Mouse (Mus musculus) neural tube, embryonic 15.5 days (tissue): ENCODE results near the gene Phc1. TPM values are rescaled to one million over a fixed set of nuclear protein-coding genes. Genes with fewer than 3 reads are reported as not detected.

Source experiments
- ATAC-seq: fragments of 200-750 bp; cut with Nextera tagmentation; 2 replicates; pipeline ENCODE4 v1.8.0; 2017; ENCODE audit warnings: mild to moderate bottlenecking, moderate TSS enrichment, moderate library complexity; ENCODE audit not compliant: low FRiP score
- H3K27ac ChIP-seq: fragments of 300-500 bp; sonication (generic); replicated peaks from 2 replicates; pipeline ENCODE4 v1.5.1; 2015; ENCODE audit warnings: mild to moderate bottlenecking, inconsistent platforms
- H3K27me3 ChIP-seq: fragments of 300-500 bp; sonication (generic); replicated peaks from 2 replicates; pipeline ENCODE4 v1.6.1; 2015; ENCODE audit warnings: inconsistent platforms
- H3K36me3 ChIP-seq: fragments of 300-500 bp; sonication (generic); 2 replicates; pipeline ENCODE4 v1.6.1; 2015; ENCODE audit warnings: inconsistent platforms
- H3K4me1 ChIP-seq: fragments of 300-500 bp; sonication (generic); 2 replicates; pipeline ENCODE4 v1.6.1; 2015; ENCODE audit warnings: inconsistent platforms
- H3K4me2 ChIP-seq: fragments of 300-500 bp; sonication (generic); 2 replicates; pipeline ENCODE4 v1.6.1; 2015; ENCODE audit warnings: inconsistent platforms, mild to moderate bottlenecking, moderate library complexity
- H3K4me3 ChIP-seq: fragments of 300-500 bp; sonication (generic); replicated peaks from 2 replicates; pipeline ENCODE4 v1.5.1; 2015; ENCODE audit warnings: mild to moderate bottlenecking, inconsistent platforms
- H3K9ac ChIP-seq: fragments of 300-500 bp; sonication (generic); replicated peaks from 2 replicates; pipeline ENCODE4 v1.6.1; 2015; ENCODE audit warnings: mild to moderate bottlenecking, inconsistent platforms
- H3K9me3 ChIP-seq: fragments of 300-500 bp; sonication (generic); replicated peaks from 2 replicates; pipeline ENCODE4 v1.6.1; 2016; ENCODE audit warnings: inconsistent platforms
- WGBS: fragments of 180-500 bp; shearing (Covaris S2); methylation state at CpG from one replicate; pipeline ENCODE4 v1.1.7; 2015; ENCODE audit warnings: mixed read lengths; 5-methylcytosine and 5-hydroxymethylcytosine counted together
- polyA plus RNA-seq: library from polyadenylated mRNA; unstranded; fragments of >200 nt; fragmentation: Nextera tagmentation; extraction: Ambion mirVana; gene quantifications from 2 replicates; pipeline ENCODE4 v1.2.1, GENCODE M21; 2015

Phc1 gene
- polyA plus RNA-seq, 1 experiment from 2014 or later = 25.3 TPM

DNA sequence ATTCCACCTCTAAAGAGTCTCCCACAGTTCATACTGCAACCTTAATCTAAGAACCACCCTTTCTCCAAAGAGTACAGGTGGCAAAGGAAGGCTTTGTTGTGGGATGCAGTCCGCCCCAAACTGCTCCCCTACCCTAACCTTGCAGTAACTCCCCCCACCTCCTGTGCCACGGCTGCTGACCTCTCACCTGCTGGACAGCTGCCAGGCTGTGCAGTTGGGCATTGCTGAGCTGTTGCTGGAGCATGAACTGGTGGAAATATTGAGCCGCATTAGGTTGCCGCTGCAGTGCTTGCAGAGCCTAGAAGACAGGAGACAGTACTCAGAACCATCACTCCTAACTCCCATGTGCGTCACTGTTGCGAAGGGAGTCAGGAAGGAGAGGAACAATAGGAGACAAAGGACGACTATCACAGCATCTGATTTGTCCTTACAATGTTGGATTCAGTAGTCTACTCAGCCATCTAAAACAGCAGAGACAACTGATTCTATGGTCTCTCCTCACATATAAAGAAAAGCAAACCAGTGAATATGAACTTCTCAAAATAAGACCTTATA, 5.5 kb downstream of the Phc1 start:
- Histone ChIP-seq H3K36me3 (peaks cover 51% of the 10 kb centered on the region), H3K9ac (no peak overlapping the region), H3K27me3 (no peaks in the 10 kb centered on the region), H3K4me2 (no peak overlapping the region), H3K27ac (no peak overlapping the region), H3K9me3 (no peaks in the 10 kb centered on the region), H3K4me1 (peaks cover 18% of the 10 kb centered on the region), H3K4me3 (no peak overlapping the region)
- WGBS = 81% methylated on average over 7 of the region's 7 CpGs
- ATAC-seq = no peak

DNA sequence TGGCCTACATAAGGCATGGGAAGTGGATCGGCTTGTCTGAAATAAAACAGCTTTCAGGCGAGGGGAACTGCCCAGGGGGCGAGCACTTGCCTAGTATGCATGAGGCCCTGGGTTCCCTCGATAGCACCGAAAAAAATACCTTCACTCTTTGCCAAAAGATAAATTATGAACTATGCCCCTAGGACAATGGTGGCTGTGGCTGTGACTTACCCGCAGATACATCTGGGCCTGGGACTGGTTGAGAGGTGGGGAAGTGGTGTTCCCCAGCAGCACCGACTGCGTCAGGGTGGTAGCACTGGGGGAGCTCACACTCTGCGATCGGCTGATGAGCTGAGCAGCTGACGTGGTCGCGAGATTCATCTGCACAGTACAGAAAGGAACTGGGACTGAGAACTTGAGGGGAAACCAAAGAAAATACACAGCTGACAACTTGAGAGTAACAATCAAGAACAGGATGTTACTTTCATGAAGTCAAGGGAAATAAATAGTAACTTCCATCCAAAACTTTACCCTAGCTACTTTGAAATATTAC, 7.2 kb downstream of the Phc1 start:
- H3K9me3 ChIP-seq = no peaks in the 10 kb centered on the region
- no peak overlapping the region for H3K27ac ChIP-seq
- peaks cover 10% of the 10 kb centered on the region for H3K4me1 ChIP-seq
- 91% methylated on average over 13 of the region's 13 CpGs for WGBS
- H3K4me2 ChIP-seq = no peak overlapping the region
- H3K4me3 ChIP-seq = no peak overlapping the region
- no peaks in the 10 kb centered on the region for H3K27me3 ChIP-seq
- no peak for ATAC-seq
- peaks cover 58% of the 10 kb centered on the region for H3K36me3 ChIP-seq
- no peak overlapping the region for H3K9ac ChIP-seq

DNA sequence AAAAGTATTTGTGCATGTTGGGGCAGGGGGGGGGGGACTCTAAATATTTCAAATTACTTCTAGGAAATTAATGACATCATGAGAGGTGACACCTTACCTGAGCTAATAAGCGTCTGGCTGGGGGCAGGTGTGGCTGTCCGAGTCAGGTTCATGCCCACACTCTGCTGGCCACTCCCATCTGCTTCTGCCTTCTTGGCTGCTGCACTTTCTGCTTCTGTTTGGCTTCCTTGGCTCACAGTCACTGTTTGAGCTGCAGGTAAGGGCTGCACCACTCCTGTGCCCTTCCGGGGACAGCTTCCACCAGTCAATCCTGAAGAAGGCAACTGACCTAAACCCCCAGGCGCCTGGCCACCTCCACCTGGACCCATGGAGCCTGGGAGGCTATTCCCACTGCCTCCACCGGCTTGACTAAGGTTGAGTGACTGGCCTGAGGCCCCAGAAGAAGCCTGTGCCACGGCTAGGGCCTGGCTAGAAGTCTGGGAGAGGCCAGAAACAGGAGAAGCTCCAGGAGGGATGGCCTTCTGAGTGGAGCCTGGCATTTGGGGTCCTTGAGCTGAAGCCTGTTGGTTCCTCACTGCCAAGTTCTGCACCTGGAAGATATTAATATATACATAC, 14.9 kb downstream of the Phc1 start:
- H3K4me3 ChIP-seq = no peak overlapping the region
- ATAC-seq = no peak
- no peak overlapping the region for H3K4me2 ChIP-seq
- H3K27ac ChIP-seq = no peak overlapping the region
- no peak overlapping the region for H3K9ac ChIP-seq
- no peaks in the 10 kb centered on the region for H3K27me3 ChIP-seq
- 93% methylated on average over 6 of the region's 6 CpGs for WGBS
- no peaks in the 10 kb centered on the region for H3K9me3 ChIP-seq
- peaks cover 57% of the 10 kb centered on the region for H3K36me3 ChIP-seq
- H3K4me1 ChIP-seq = no peaks in the 10 kb centered on the region

DNA sequence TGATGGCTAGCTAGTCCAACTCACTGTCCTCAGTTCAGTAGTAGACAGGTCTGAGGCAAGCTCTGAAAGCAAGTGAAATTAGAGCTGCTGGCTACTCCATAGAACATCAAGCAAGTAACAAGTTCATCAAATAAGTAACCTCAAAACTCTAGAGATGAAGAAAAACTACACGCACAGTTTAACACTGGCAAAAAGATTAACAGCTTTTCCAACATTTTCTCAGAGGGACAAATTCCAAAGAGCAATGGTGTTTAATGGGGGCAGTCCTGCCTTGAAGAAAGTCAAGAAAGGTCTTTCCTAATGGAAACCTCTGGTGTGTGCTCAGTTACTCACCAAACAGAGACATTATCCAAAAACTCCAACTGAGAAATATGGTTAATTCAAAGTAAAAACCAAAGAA, 21.6 kb downstream of the Phc1 start:
- H3K36me3 ChIP-seq = peaks cover 93% of the 10 kb centered on the region
- ATAC-seq = no peak
- H3K27ac ChIP-seq = no peak overlapping the region
- H3K4me1 ChIP-seq = no peaks in the 10 kb centered on the region
- no peak overlapping the region for H3K4me2 ChIP-seq
- 95% methylated on average over 1 of the region's 1 CpGs for WGBS
- H3K4me3 ChIP-seq = no peak overlapping the region
- H3K9ac ChIP-seq = no peak overlapping the region
- no peaks in the 10 kb centered on the region for H3K9me3 ChIP-seq
- no peaks in the 10 kb centered on the region for H3K27me3 ChIP-seq

DNA sequence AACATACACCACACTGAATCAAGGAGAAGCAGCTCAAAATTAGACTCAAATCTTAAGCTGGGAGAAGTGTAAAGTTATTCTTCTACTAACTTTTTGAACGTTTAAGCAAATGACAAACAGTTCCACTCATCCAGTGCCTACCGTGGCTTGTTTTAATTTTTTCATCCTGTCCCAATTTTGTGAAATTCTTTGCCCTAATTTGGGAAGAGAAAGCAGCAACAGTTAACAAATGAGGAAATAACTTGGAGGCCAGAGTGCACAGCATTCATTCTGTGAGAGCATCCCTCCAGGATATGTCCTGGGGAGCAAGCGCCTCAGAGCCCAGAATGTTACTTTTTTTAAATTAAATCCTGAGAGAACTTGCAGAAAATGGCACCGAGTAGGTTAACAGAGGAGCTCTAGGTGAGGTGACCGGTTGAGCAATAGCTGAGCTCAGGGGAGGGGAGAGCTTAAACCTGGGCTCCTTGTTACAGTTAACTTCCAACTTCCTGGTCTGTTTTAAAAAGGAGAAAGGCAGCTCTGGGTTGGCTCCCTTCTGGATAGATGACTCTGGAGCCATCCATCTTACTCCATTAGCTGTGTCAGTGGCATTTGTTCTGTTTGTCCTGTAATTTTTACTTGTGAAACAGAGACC, 30.1 kb downstream of the Phc1 start:
- H3K36me3 ChIP-seq = peaks cover 32% of the 10 kb centered on the region
- no peak for ATAC-seq
- H3K9me3 ChIP-seq = no peaks in the 10 kb centered on the region
- no peak overlapping the region for H3K27ac ChIP-seq
- H3K4me2 ChIP-seq = peak overlapping the region; percentile 84
- no peaks in the 10 kb centered on the region for H3K27me3 ChIP-seq
- peaks cover 23% of the 10 kb centered on the region for H3K4me1 ChIP-seq
- H3K4me3 ChIP-seq = peak overlapping the region; percentile 94; the same call in 1 of the 2 replicates
- peak overlapping the region; percentile 87 for H3K9ac ChIP-seq
- 86% methylated on average over 5 of the region's 5 CpGs for WGBS

DNA sequence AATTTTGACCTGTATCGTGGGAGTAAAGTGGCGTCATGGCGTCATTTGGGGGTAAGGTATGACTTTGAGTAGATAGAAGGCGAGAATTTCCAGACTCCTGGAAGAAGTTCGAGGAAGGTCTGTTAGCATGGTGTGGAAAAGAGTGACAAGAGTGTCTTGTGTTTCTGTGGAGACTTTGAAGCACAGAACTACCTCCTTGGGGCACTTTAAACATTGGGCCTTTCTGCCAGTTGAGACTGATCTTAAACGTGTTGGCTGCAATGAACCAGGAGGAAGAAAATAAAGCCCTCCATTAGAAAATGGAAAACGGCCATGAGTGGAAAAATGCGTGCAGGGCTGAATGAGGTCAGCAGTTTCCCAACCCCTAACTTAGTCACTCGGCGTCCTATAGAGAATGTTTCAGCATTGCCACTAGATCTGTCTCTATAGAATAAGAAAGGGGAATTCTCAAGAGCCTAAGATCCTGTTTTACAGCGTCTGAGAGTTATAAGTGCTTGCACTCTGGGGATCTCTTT, 30.9 kb downstream of the Phc1 start:
- ATAC-seq = no peak
- WGBS = 10% methylated on average over 11 of the region's 11 CpGs

DNA sequence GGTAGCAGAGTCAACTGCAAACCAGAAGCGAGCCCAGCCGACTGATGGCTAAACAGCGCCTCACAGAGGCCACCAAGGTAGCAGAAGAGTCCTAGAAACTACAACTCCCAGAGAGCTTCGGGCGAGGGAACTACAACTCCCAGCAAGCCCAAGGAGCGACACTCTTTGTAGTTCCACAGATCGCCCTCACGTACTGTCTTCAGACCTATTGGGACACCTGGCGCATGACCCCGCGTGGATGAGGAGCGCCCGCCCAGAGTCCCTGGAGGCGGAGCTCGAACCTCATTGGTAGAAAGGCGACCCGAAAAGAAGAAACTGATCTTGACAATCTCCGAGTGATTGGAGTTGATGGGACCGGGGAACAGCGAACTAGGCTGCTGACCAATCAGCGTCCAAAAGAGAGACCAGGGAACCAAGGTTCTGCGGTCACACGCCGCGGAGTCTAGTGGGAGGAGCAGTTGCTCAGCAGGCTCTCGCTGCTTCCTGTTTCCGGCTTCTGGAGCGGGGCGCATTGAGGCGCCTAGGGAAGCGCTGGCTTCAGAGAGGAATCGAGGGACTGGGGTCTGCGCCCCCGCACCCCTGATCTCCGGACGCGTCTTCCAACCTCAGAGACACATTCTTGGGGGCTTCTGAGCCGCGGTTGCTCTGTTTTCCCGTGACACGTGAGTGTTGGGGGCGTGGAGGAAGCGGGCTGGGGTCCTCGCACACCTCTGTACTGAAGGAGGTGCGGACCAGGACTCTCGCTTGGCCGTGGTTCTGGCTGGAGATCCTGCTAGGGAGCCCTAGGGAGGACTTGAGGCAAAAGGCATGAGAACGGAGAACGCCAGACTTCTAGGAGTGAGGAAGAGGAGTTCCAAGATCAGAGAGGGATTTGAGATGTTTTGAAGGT, 31.6 kb downstream of the Phc1 start, which contains the start of gene M6pr:
M6pr (plus strand) TSS at position 216 of the 889 bp plus-strand sequence.
- peaks cover 17% of the 10 kb centered on the region for H3K36me3 ChIP-seq
- no peaks in the 10 kb centered on the region for H3K9me3 ChIP-seq
- H3K27me3 ChIP-seq = no peaks in the 10 kb centered on the region
- peak within 1 kb of the TSS; percentile 84 for H3K4me2 ChIP-seq
- peak; percentile 98 for ATAC-seq
- H3K27ac ChIP-seq = peak within 1 kb of the TSS; percentile 81
- peaks cover 23% of the 10 kb centered on the region for H3K4me1 ChIP-seq
- peak within 1 kb of the TSS; percentile 87 for H3K9ac ChIP-seq
- WGBS = under 1% methylated on average over 49 of the region's 49 CpGs
- H3K4me3 ChIP-seq = peak within 1 kb of the TSS; percentile 94

More for the DNA sequence above, 30.9 kb downstream of the Phc1 start:
- H3K9me3 ChIP-seq = no peaks in the 10 kb centered on the region
- H3K27me3 ChIP-seq = no peaks in the 10 kb centered on the region
- peak overlapping the region; percentile 84 for H3K4me2 ChIP-seq
- H3K4me3 ChIP-seq = peak overlapping the region; percentile 94
- H3K36me3 ChIP-seq = peaks cover 24% of the 10 kb centered on the region
- peak overlapping the region; percentile 87 for H3K9ac ChIP-seq
- peaks cover 23% of the 10 kb centered on the region for H3K4me1 ChIP-seq
- peak overlapping the region; percentile 81 for H3K27ac ChIP-seq

DNA sequence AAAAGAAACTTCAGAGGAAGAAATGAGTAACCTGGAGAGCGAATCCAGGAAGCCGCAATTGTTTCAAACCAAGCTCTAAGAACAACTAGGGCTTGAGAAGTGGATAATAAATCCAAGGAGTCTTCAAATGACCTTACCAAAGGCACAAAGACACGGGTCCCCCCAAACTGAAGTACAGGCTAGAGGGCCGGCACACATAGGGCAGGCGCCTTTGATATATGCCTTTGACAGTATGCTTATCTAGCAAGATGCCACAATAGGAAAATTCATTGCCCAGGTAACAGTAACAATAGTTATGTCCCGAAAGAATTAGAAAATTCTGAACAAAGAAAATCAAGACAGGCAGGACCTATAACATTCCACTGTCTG, 32.2 kb downstream of the Phc1 start:
- peaks cover 23% of the 10 kb centered on the region for H3K4me1 ChIP-seq

DNA sequence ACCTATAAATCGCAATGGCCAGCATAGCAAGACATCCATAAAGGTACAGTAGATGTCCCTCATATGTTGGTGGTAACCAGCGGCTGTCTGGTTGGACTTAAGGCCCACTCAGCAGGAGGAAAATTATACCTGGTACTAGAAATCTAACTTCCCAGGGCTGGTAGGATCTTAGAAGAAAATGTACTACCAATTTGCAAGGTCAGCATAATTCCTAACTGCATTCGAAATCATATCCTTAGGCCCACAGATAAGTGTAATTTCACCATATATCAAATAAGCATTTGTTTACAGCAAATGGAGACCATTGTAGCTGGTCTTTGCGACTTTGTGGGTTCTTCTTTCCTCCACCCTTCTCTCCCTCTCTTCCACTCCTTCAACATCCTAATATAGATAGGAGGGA, 33.7 kb downstream of the Phc1 start:
- Histone ChIP-seq H3K27me3 (no peaks in the 10 kb centered on the region), H3K4me2 (no peak overlapping the region), H3K4me1 (peaks cover 23% of the 10 kb centered on the region), H3K4me3 (no peak overlapping the region), H3K36me3 (no peaks in the 10 kb centered on the region), H3K9ac (no peak overlapping the region), H3K27ac (no peak overlapping the region), H3K9me3 (no peaks in the 10 kb centered on the region)
- 93% methylated on average over 4 of the region's 4 CpGs for WGBS
- ATAC-seq = no peak

More for the DNA sequence above, 32.2 kb downstream of the Phc1 start:
- Histone ChIP-seq H3K27ac (0 out of 2 replicates have a peak overlapping the region, but pooled peaks have one; percentile 10), H3K4me2 (peak overlapping the region; percentile 36), H3K36me3 (peaks cover 11% of the 10 kb centered on the region), H3K27me3 (no peaks in the 10 kb centered on the region), H3K9ac (no peak overlapping the region), H3K9me3 (no peaks in the 10 kb centered on the region), H3K4me3 (peak overlapping the region; percentile 94)
- ATAC-seq = no peak; the same call in 1 of the 2 replicates
- WGBS = 62% methylated on average over 6 of the region's 6 CpGs

DNA sequence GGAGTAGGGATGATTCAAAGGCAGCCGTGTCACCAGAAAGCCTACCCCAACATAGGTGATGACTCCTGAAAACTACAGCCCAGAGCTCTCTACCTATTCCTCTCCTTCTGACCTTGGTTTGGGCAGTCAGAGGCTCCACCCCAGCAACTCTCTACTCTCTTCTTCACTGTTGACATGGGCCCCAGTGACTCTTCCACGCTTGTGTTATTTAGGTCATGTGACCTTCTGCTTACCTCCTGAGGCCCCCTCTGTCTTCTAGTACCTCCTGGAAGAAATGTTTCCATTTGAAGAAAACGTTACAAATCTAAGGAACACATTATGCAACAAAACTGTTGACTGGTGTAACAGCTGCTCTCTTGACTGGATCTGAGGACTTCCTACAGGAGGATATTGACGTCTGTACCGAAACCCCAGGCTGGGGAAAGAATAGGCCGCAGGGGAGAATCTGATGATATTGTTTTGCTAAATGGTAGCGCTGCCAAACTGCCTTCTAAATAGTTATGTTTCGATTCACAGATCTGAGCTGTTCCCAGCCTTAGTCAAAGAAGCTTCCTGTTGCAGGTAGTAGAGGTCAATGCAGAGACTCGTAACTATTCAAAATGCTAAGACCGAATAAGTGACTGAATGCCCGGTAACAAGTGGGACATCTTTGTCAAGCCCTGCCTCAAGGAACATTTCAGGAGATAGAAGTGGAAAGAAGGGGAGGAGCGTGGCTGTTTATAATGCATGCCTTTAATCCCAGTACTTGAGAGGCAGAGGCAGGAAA, 35.4 kb downstream of the Phc1 start:
- H3K36me3 ChIP-seq = no peaks in the 10 kb centered on the region
- H3K4me1 ChIP-seq = peaks cover 8% of the 10 kb centered on the region
- no peak overlapping the region for H3K9ac ChIP-seq
- H3K27me3 ChIP-seq = no peaks in the 10 kb centered on the region
- no peak overlapping the region for H3K27ac ChIP-seq
- WGBS = 78% methylated on average over 12 of the region's 12 CpGs
- H3K4me3 ChIP-seq = no peak overlapping the region
- H3K4me2 ChIP-seq = no peak overlapping the region
- no peak for ATAC-seq
- H3K9me3 ChIP-seq = no peaks in the 10 kb centered on the region
